Mouse (Mus musculus) embryonic fibroblast, embryonic 13.5 days (primary cell): ENCODE measurements at regions not wholly inside any gene's neighbourhood (a gene's known extent, or its start where the extent isn't known, plus 50 kb on each side); places are given as distances from the start of the nearest gene placed in this dataset.

ENCODE experiments used
- CTCF ChIP-seq: IDR thresholded peaks from 2 replicates; pipeline ENCODE4 v1.5.1; 2011; ENCODE audit warnings: mild to moderate bottlenecking, control low read depth, low read length, moderate library complexity, borderline replicate concordance; ENCODE audit not compliant: insufficient read depth
- POLR2A ChIP-seq: IDR thresholded peaks from 2 replicates; pipeline ENCODE4 v1.6.1; 2011; ENCODE audit warnings: low read depth, mild to moderate bottlenecking, control low read depth, low read length, moderate library complexity

GRCm38 (mm10) chr14:48804098-48804497 is 130.5 kb upstream of the Otx2 start:
- TF ChIP-seq CTCF = no peak
- TF ChIP-seq POLR2A = no peak
